Comparison of ENCODE assay signal across 24 mouse cellular contexts in genomic region chr6:116495960-116496359, GRCm38 (mm10). TPM values are rescaled to one million over a fixed set of nuclear protein-coding genes. Genes with fewer than 3 reads are reported as not detected.
"Had no signal": no experiment of that assay in that cellular context is flagged by ENCODE, and none has a peak within 500 bp of the region (broad histone marks: within the 10 kb centered on the region; RNA-seq: fewer than 3 reads in every experiment).

No protein-coding gene starts in this region.

- H3K27me3 ChIP-seq: neural tube, embryonic 15.5 days; stomach, embryonic 15.5 days had no signal

- H3K36me3 ChIP-seq: neural tube, embryonic 15.5 days; stomach, embryonic 15.5 days had no signal

- H3K4me3 ChIP-seq: neural tube, embryonic 15.5 days; stomach, embryonic 15.5 days had no signal

- H3K9me3 ChIP-seq: neural tube, embryonic 15.5 days; stomach, embryonic 15.5 days had no signal

- DNase-seq: retina, postnatal 1 day; right cerebral cortex, adult 18-20 months; right cerebral cortex, postnatal 14 days; right cerebral cortex, postnatal 25 days; right cerebral cortex, postnatal 4 days; spleen, adult 18-20 months; thymus, adult 18-20 months; thymus, adult 2 months; thymus, postnatal 14 days; thymus, postnatal 25 days; thymus, postnatal 36 days; thymus, postnatal 4 days had no signal

- H3K27ac ChIP-seq: neural tube, embryonic 15.5 days; stomach, embryonic 15.5 days; stomach, postnatal 0 days had no signal

- H3K4me1 ChIP-seq: neural tube, embryonic 15.5 days; stomach, embryonic 15.5 days had no signal

- H3K4me2 ChIP-seq: neural tube, embryonic 15.5 days; stomach, embryonic 15.5 days had no signal

- H3K9ac ChIP-seq: neural tube, embryonic 15.5 days; stomach, embryonic 15.5 days had no signal

RNA-seq across cellular contexts. Expression of gene Olfr211, which starts 7.1 kb away (rescaled TPM):
- total RNA-seq: neutrophil, adult 5-6 weeks had no signal
- polyA plus RNA-seq: neural tube, embryonic 14.5 days; neural tube, embryonic 15.5 days; small intestine, adult 2 months; spleen, adult 2 months; stomach, embryonic 14.5 days; stomach, embryonic 15.5 days; stomach, embryonic 16.5 days; stomach, postnatal 0 days; testis, adult 2 months; thymus, adult 2 months; thymus, postnatal 0 days; urinary bladder, adult 2 months had no signal

RNA-seq across cellular contexts. Expression of gene Olfr212, which starts 10.4 kb away (rescaled TPM):
- total RNA-seq: neutrophil, adult 5-6 weeks had no signal
- polyA plus RNA-seq: neural tube, embryonic 15.5 days; small intestine, adult 2 months; spleen, adult 2 months; stomach, embryonic 14.5 days; stomach, embryonic 15.5 days; stomach, embryonic 16.5 days; stomach, postnatal 0 days; thymus, adult 2 months; thymus, postnatal 0 days; urinary bladder, adult 2 months had no signal

RNA-seq across cellular contexts. Expression of gene Olfr213, which starts 42.3 kb away (rescaled TPM):
- total RNA-seq: neutrophil, adult 5-6 weeks had no signal
- polyA plus RNA-seq: neural tube, embryonic 14.5 days; neural tube, embryonic 15.5 days; small intestine, adult 2 months; spleen, adult 2 months; stomach, embryonic 14.5 days; stomach, embryonic 15.5 days; stomach, embryonic 16.5 days; stomach, postnatal 0 days; testis, adult 2 months; thymus, adult 2 months; thymus, postnatal 0 days; urinary bladder, adult 2 months had no signal

RNA-seq across cellular contexts. Expression of gene Gm5580, which starts 55.0 kb away (rescaled TPM):
- total RNA-seq: neutrophil, adult 5-6 weeks had no signal
- polyA plus RNA-seq: neural tube, embryonic 14.5 days; spleen, adult 2 months; testis, adult 2 months had no signal
